Mouse (Mus musculus): Measurements from ENCODE around the gene N4bp2. TPM values are rescaled to one million over a fixed set of nuclear protein-coding genes. Genes with fewer than 3 reads are reported as not detected.

N4bp2 gene
- polyA plus RNA-seq, 1 experiment from 2014 or later: 12.0 TPM

- Histone ChIP-seq H3K4me1 (ENCODE audit: control insufficient read depth, insufficient read depth, low read depth, low read length) (peaks cover 2% of the 10 kb centered on the region; the same call in 1 of the 2 replicates), H3K9ac (ENCODE audit: low read depth, low read length) (no peak overlapping the region), H3K27ac (ENCODE audit: low read depth, low read length) (no peak overlapping the region), H3K4me3 (ENCODE audit: low read length) (no peak overlapping the region), H3K36me3 (ENCODE audit: control insufficient read depth, insufficient read depth, low read length) (no peaks in the 10 kb centered on the region), H3K4me2 (ENCODE audit: low read length) (no peak overlapping the region), H3K9me3 (ENCODE audit: control insufficient read depth, low read length) (no peaks in the 10 kb centered on the region), H3K27me3 (replicated peaks; ENCODE audit: control insufficient read depth, insufficient read depth, low read length) (no peaks in the 10 kb centered on the region)
- no peak for ATAC-seq
- 86% methylated on average over 12 of the region's 12 CpGs for WGBS
Observed at GRCm38 (mm10) chr5:65863349-65863749, 100.0 kb downstream of the N4bp2 start.

- Histone ChIP-seq H3K27ac (ENCODE audit: low read depth, low read length) (no peak overlapping the region), H3K4me3 (ENCODE audit: low read length) (no peak overlapping the region), H3K4me1 (ENCODE audit: control insufficient read depth, insufficient read depth, low read depth, low read length) (no peaks in the 10 kb centered on the region), H3K4me2 (ENCODE audit: low read length) (no peak overlapping the region), H3K9ac (ENCODE audit: low read depth, low read length) (no peak overlapping the region), H3K36me3 (ENCODE audit: control insufficient read depth, insufficient read depth, low read length) (no peaks in the 10 kb centered on the region), H3K9me3 (ENCODE audit: control insufficient read depth, low read length) (no peaks in the 10 kb centered on the region), H3K27me3 (replicated peaks; ENCODE audit: control insufficient read depth, insufficient read depth, low read length) (no peaks in the 10 kb centered on the region)
- WGBS: 90% methylated on average over 7 of the region's 7 CpGs
- no peak for ATAC-seq
Observed at GRCm38 (mm10) chr5:65864486-65864885, 101.2 kb downstream of the N4bp2 start.

- Histone ChIP-seq H3K27ac (ENCODE audit: low read depth, low read length) (no peak overlapping the region), H3K4me1 (ENCODE audit: control insufficient read depth, insufficient read depth, low read depth, low read length) (no peaks in the 10 kb centered on the region), H3K27me3 (replicated peaks; ENCODE audit: control insufficient read depth, insufficient read depth, low read length) (no peaks in the 10 kb centered on the region), H3K36me3 (ENCODE audit: control insufficient read depth, insufficient read depth, low read length) (no peaks in the 10 kb centered on the region), H3K9me3 (ENCODE audit: control insufficient read depth, low read length) (no peaks in the 10 kb centered on the region), H3K9ac (ENCODE audit: low read depth, low read length) (no peak overlapping the region), H3K4me2 (ENCODE audit: low read length) (no peak overlapping the region), H3K4me3 (ENCODE audit: low read length) (no peak overlapping the region)
- WGBS: 95% methylated on average over 3 of the region's 3 CpGs
- ATAC-seq: no peak
Observed at GRCm38 (mm10) chr5:65864946-65865345, 101.6 kb downstream of the N4bp2 start.

- ATAC-seq: no peak
- Histone ChIP-seq H3K4me1 (ENCODE audit: control insufficient read depth, insufficient read depth, low read depth, low read length) (no peaks in the 10 kb centered on the region), H3K9me3 (ENCODE audit: control insufficient read depth, low read length) (no peaks in the 10 kb centered on the region), H3K4me2 (ENCODE audit: low read length) (no peak overlapping the region), H3K27ac (ENCODE audit: low read depth, low read length) (no peak overlapping the region), H3K27me3 (replicated peaks; ENCODE audit: control insufficient read depth, insufficient read depth, low read length) (no peaks in the 10 kb centered on the region), H3K36me3 (ENCODE audit: control insufficient read depth, insufficient read depth, low read length) (no peaks in the 10 kb centered on the region), H3K4me3 (ENCODE audit: low read length) (no peak overlapping the region), H3K9ac (ENCODE audit: low read depth, low read length) (no peak overlapping the region)
- 89% methylated on average over 6 of the region's 6 CpGs for WGBS
Observed at GRCm38 (mm10) chr5:65866591-65866990, 103.3 kb downstream of the N4bp2 start.

GRCm38 (mm10) chr5:65867380-65868116, 104.2 kb downstream of the N4bp2 start:
- no peak for ATAC-seq
- Histone ChIP-seq H3K36me3 (ENCODE audit: control insufficient read depth, insufficient read depth, low read length) (no peaks in the 10 kb centered on the region), H3K4me2 (ENCODE audit: low read length) (no peak overlapping the region), H3K4me1 (ENCODE audit: control insufficient read depth, insufficient read depth, low read depth, low read length) (no peaks in the 10 kb centered on the region), H3K9ac (ENCODE audit: low read depth, low read length) (no peak overlapping the region), H3K4me3 (ENCODE audit: low read length) (no peak overlapping the region), H3K9me3 (ENCODE audit: control insufficient read depth, low read length) (no peaks in the 10 kb centered on the region), H3K27me3 (replicated peaks; ENCODE audit: control insufficient read depth, insufficient read depth, low read length) (no peaks in the 10 kb centered on the region), H3K27ac (ENCODE audit: low read depth, low read length) (no peak overlapping the region)
- 85% methylated on average over 7 of the region's 7 CpGs for WGBS

GRCm38 (mm10) chr5:65868419-65868818, 105.1 kb downstream of the N4bp2 start:
- H3K27me3 ChIP-seq (replicated peaks; ENCODE audit: control insufficient read depth, insufficient read depth, low read length): no peaks in the 10 kb centered on the region
- H3K9me3 ChIP-seq (ENCODE audit: control insufficient read depth, low read length): no peaks in the 10 kb centered on the region
- no peak overlapping the region for H3K27ac ChIP-seq (ENCODE audit: low read depth, low read length)
- H3K36me3 ChIP-seq (ENCODE audit: control insufficient read depth, insufficient read depth, low read length): no peaks in the 10 kb centered on the region
- WGBS: 79% methylated on average over 3 of the region's 3 CpGs
- ATAC-seq: no peak
- no peak overlapping the region for H3K9ac ChIP-seq (ENCODE audit: low read depth, low read length)
- H3K4me3 ChIP-seq (ENCODE audit: low read length): no peak overlapping the region
- no peaks in the 10 kb centered on the region for H3K4me1 ChIP-seq (ENCODE audit: control insufficient read depth, insufficient read depth, low read depth, low read length)
- H3K4me2 ChIP-seq (ENCODE audit: low read length): no peak overlapping the region

GRCm38 (mm10) chr5:65869660-65870059, 106.3 kb downstream of the N4bp2 start:
- H3K9ac ChIP-seq (ENCODE audit: low read depth, low read length): no peak overlapping the region
- H3K27me3 ChIP-seq (replicated peaks; ENCODE audit: control insufficient read depth, insufficient read depth, low read length): no peaks in the 10 kb centered on the region
- ATAC-seq: no peak
- no peak overlapping the region for H3K4me3 ChIP-seq (ENCODE audit: low read length)
- no peak overlapping the region for H3K27ac ChIP-seq (ENCODE audit: low read depth, low read length)
- H3K4me2 ChIP-seq (ENCODE audit: low read length): no peak overlapping the region
- H3K36me3 ChIP-seq (ENCODE audit: control insufficient read depth, insufficient read depth, low read length): no peaks in the 10 kb centered on the region
- no peaks in the 10 kb centered on the region for H3K4me1 ChIP-seq (ENCODE audit: control insufficient read depth, insufficient read depth, low read depth, low read length)
- WGBS: 94% methylated on average over 4 of the region's 4 CpGs
- no peaks in the 10 kb centered on the region for H3K9me3 ChIP-seq (ENCODE audit: control insufficient read depth, low read length)

GRCm38 (mm10) chr5:65871276-65871875, 108.1 kb downstream of the N4bp2 start:
- Histone ChIP-seq H3K4me1 (ENCODE audit: control insufficient read depth, insufficient read depth, low read depth, low read length) (no peaks in the 10 kb centered on the region), H3K27ac (ENCODE audit: low read depth, low read length) (no peak overlapping the region), H3K4me3 (ENCODE audit: low read length) (no peak overlapping the region), H3K36me3 (ENCODE audit: control insufficient read depth, insufficient read depth, low read length) (no peaks in the 10 kb centered on the region), H3K4me2 (ENCODE audit: low read length) (no peak overlapping the region), H3K9ac (ENCODE audit: low read depth, low read length) (no peak overlapping the region), H3K9me3 (ENCODE audit: control insufficient read depth, low read length) (no peaks in the 10 kb centered on the region), H3K27me3 (replicated peaks; ENCODE audit: control insufficient read depth, insufficient read depth, low read length) (no peaks in the 10 kb centered on the region)
- WGBS: 90% methylated on average over 13 of the region's 13 CpGs
- no peak for ATAC-seq

- H3K9ac ChIP-seq (ENCODE audit: low read depth, low read length): no peak overlapping the region
- 80% methylated on average over 4 of the region's 4 CpGs for WGBS
- H3K4me2 ChIP-seq (ENCODE audit: low read length): no peak overlapping the region
- H3K36me3 ChIP-seq (ENCODE audit: control insufficient read depth, insufficient read depth, low read length): no peaks in the 10 kb centered on the region
- H3K27ac ChIP-seq (ENCODE audit: low read depth, low read length): no peak overlapping the region
- no peaks in the 10 kb centered on the region for H3K9me3 ChIP-seq (ENCODE audit: control insufficient read depth, low read length)
- H3K4me1 ChIP-seq (ENCODE audit: control insufficient read depth, insufficient read depth, low read depth, low read length): no peaks in the 10 kb centered on the region
- no peak overlapping the region for H3K4me3 ChIP-seq (ENCODE audit: low read length)
- ATAC-seq: no peak
- H3K27me3 ChIP-seq (replicated peaks; ENCODE audit: control insufficient read depth, insufficient read depth, low read length): no peaks in the 10 kb centered on the region
Observed at GRCm38 (mm10) chr5:65873212-65873611, 109.9 kb downstream of the N4bp2 start.

Measured in hindbrain, embryonic 16.5 days (tissue).